Mouse (Mus musculus): ENCODE results near the gene Nav2. TPM values are rescaled to one million over a fixed set of nuclear protein-coding genes. Genes with fewer than 3 reads are reported as not detected.

The Nav2 gene
- polyA plus RNA-seq, 1 experiment: 30.3 TPM

GRCm38 (mm10) chr7:48888751-48889150, 19.8 kb upstream of the Nav2 start:
- DNase-seq (ENCODE audit: low read depth): no peak

- no peak for DNase-seq (ENCODE audit: low read depth)
These were observed 17.5 kb upstream of the Nav2 start for GRCm38 (mm10) chr7:48891029-48891428.

- no peak for DNase-seq (ENCODE audit: low read depth)
These were observed 15.4 kb upstream of the Nav2 start for GRCm38 (mm10) chr7:48893093-48893492.

GRCm38 (mm10) chr7:48894152-48894551, 14.4 kb upstream of the Nav2 start:
- DNase-seq (ENCODE audit: low read depth): no peak

GRCm38 (mm10) chr7:48894763-48895162, 13.8 kb upstream of the Nav2 start:
- DNase-seq (ENCODE audit: low read depth): no peak

- DNase-seq (ENCODE audit: low read depth): no peak
These were observed 13.0 kb upstream of the Nav2 start for GRCm38 (mm10) chr7:48895475-48895874.

- DNase-seq (ENCODE audit: low read depth): no peak
These were observed 12.5 kb upstream of the Nav2 start for GRCm38 (mm10) chr7:48896051-48896450.

GRCm38 (mm10) chr7:48897539-48898163, 10.9 kb upstream of the Nav2 start:
- DNase-seq (ENCODE audit: low read depth): no peak

- DNase-seq (ENCODE audit: low read depth): no peak
These were observed 10.1 kb upstream of the Nav2 start for GRCm38 (mm10) chr7:48898416-48898815.

- no peak for DNase-seq (ENCODE audit: low read depth)
These were observed 7.9 kb upstream of the Nav2 start for GRCm38 (mm10) chr7:48900408-48901167.

GRCm38 (mm10) chr7:48902454-48902853, 6.1 kb upstream of the Nav2 start:
- DNase-seq (ENCODE audit: low read depth): no peak

GRCm38 (mm10) chr7:48909342-48909671, 791 bp downstream of the Nav2 start:
- no peak for DNase-seq (ENCODE audit: low read depth)

- no peak for DNase-seq (ENCODE audit: low read depth)
These were observed 1.8 kb downstream of the Nav2 start for GRCm38 (mm10) chr7:48910282-48910681.

- no peak for DNase-seq (ENCODE audit: low read depth)
These were observed 2.6 kb downstream of the Nav2 start for GRCm38 (mm10) chr7:48911146-48911545.

- DNase-seq (ENCODE audit: low read depth): no peak
These were observed 6.4 kb downstream of the Nav2 start for GRCm38 (mm10) chr7:48914630-48915506.

GRCm38 (mm10) chr7:48917463-48917862, 8.9 kb downstream of the Nav2 start:
- DNase-seq (ENCODE audit: low read depth): no peak

GRCm38 (mm10) chr7:48917988-48918387, 9.5 kb downstream of the Nav2 start:
- no peak for DNase-seq (ENCODE audit: low read depth)

- DNase-seq (ENCODE audit: low read depth): no peak
These were observed 9.9 kb downstream of the Nav2 start for GRCm38 (mm10) chr7:48918389-48918788.

- no peak for DNase-seq (ENCODE audit: low read depth)
These were observed 15.1 kb downstream of the Nav2 start for GRCm38 (mm10) chr7:48923620-48924019.

- DNase-seq (ENCODE audit: low read depth): no peak
These were observed 16.7 kb downstream of the Nav2 start for GRCm38 (mm10) chr7:48925214-48925613.

- DNase-seq (ENCODE audit: low read depth): no peak
These were observed 19.8 kb downstream of the Nav2 start for GRCm38 (mm10) chr7:48928364-48928763.

GRCm38 (mm10) chr7:48930399-48930798, 21.9 kb downstream of the Nav2 start:
- DNase-seq (ENCODE audit: low read depth): no peak

GRCm38 (mm10) chr7:48932138-48932537, 23.6 kb downstream of the Nav2 start:
- no peak for DNase-seq (ENCODE audit: low read depth)
